Mouse (Mus musculus) neural tube, embryonic 14.5 days (tissue): ENCODE results near the gene Tnrc6a. TPM values are rescaled to one million over a fixed set of nuclear protein-coding genes. Genes with fewer than 3 reads are reported as not detected.

Experiments used
- ATAC-seq: fragments of 200-750 bp; cut with Nextera tagmentation; 2 replicates; pipeline ENCODE4 v1.8.0; 2017; ENCODE audit warnings: low read depth, mild to moderate bottlenecking, moderate TSS enrichment, moderate library complexity
- H3K27ac ChIP-seq: fragments of 300-500 bp; sonication (generic); 2 replicates; pipeline ENCODE4 v1.5.1; 2014; ENCODE audit warnings: low read depth, mild to moderate bottlenecking, control low read depth, low read length, moderate library complexity, mixed read lengths
- H3K27me3 ChIP-seq: fragments of 300-500 bp; sonication (generic); 2 replicates; pipeline ENCODE4 v1.6.1; 2014; ENCODE audit warnings: low read length; ENCODE audit not compliant: control insufficient read depth, insufficient read depth
- H3K36me3 ChIP-seq: fragments of 300-500 bp; sonication (generic); 2 replicates; pipeline ENCODE4 v1.6.1; 2014; ENCODE audit warnings: low read length, mixed read lengths; ENCODE audit not compliant: control insufficient read depth, insufficient read depth
- H3K4me1 ChIP-seq: fragments of 300-500 bp; sonication (generic); 2 replicates; pipeline ENCODE4 v1.6.1; 2014; ENCODE audit warnings: low read length; ENCODE audit not compliant: control insufficient read depth, insufficient read depth
- H3K4me2 ChIP-seq: fragments of 300-500 bp; sonication (generic); 2 replicates; pipeline ENCODE4 v1.6.1; 2014; ENCODE audit warnings: mild to moderate bottlenecking, low read depth, low read length, control low read depth
- H3K4me3 ChIP-seq: fragments of 300-500 bp; sonication (generic); 2 replicates; pipeline ENCODE4 v1.5.1; 2014; ENCODE audit warnings: low read depth, low read length, control low read depth, mixed read lengths
- H3K9ac ChIP-seq: fragments of 300-500 bp; sonication (generic); replicated peaks from 2 replicates; pipeline ENCODE4 v1.6.1; 2014; ENCODE audit warnings: low read depth, mild to moderate bottlenecking, control low read depth, low read length, mixed read lengths
- H3K9me3 ChIP-seq: fragments of 300-500 bp; sonication (generic); 2 replicates; pipeline ENCODE4 v1.6.1; 2016; ENCODE audit warnings: low read length; ENCODE audit not compliant: control insufficient read depth
- WGBS: fragments of 180-500 bp; shearing (Covaris S2); extraction: QIAGEN DNeasy Blood & Tissue Kit; methylation state at CpG from one replicate; pipeline ENCODE4 v1.1.7; 2014; 5-methylcytosine and 5-hydroxymethylcytosine counted together
- polyA plus RNA-seq: library from polyadenylated mRNA; unstranded; fragments of >200 nt; fragmentation: Nextera tagmentation; extraction: Ambion mirVana; gene quantifications from 2 replicates; pipeline ENCODE4 v1.2.1, GENCODE M21; 2014

The Tnrc6a gene
- polyA plus RNA-seq, 1 experiment from 2014 or later: 62.8 TPM

GRCm38 (mm10) chr7:123207561-123207960 lies 83.9 kb downstream of the Tnrc6a start:
- H3K4me1 ChIP-seq: no peaks in the 10 kb centered on the region
- ATAC-seq: no peak
- no peaks in the 10 kb centered on the region for H3K36me3 ChIP-seq

DNA sequence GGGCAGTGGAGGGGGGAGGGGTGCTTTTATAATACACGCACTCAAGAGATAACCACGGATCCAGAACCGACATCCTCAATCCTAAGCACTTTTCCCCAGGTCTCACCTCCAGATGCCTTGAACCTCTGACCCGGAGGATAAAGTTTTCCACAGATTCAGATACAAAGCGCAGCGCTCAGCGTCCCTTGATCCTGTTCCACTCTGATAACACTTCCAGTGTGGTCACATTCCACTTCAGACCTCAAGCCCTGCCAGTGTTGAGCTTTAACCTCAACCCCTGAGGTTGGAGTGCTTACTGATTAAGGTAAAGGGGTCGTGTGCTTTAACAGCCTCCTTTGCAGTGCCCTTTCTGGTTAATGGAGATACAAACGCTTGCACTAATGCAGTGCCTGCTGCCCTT lies 86.2 kb downstream of the Tnrc6a start:
- ATAC-seq: no peak
- Histone ChIP-seq H3K4me1 (no peaks in the 10 kb centered on the region), H3K4me3 (no peak overlapping the region), H3K27ac (no peak overlapping the region), H3K9me3 (no peaks in the 10 kb centered on the region), H3K9ac (no peak overlapping the region), H3K4me2 (no peak overlapping the region), H3K27me3 (no peaks in the 10 kb centered on the region), H3K36me3 (no peaks in the 10 kb centered on the region)
- WGBS: 78% methylated on average over 9 of the region's 9 CpGs

More at GRCm38 (mm10) chr7:123207561-123207960, 83.9 kb downstream of the Tnrc6a start:
- no peak overlapping the region for H3K9ac ChIP-seq
- H3K4me3 ChIP-seq: no peak overlapping the region
- H3K4me2 ChIP-seq: no peak overlapping the region
- H3K9me3 ChIP-seq: no peaks in the 10 kb centered on the region
- no peak overlapping the region for H3K27ac ChIP-seq
- H3K27me3 ChIP-seq: no peaks in the 10 kb centered on the region
- WGBS: 80% methylated on average over 6 of the region's 6 CpGs

DNA sequence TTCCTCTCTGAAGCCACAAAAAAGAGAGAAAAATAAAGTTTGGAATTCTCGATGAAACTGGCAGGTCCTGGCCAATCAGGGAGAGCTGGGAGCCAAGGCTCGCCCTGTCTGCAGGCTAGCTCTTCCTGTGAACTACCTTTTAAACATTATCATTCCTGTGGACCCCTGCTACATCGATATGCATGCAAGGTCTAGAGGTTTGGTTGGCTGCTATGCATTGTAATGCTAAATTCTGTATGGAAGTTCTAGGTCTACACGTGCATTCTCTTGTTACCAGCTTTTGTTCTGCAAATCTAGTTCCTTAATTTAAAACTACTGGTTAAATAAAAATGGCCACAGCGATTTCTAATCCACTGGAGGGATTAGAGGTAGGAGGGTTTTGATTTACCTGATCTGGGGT lies 87.8 kb downstream of the Tnrc6a start:
- Histone ChIP-seq H3K4me1 (no peaks in the 10 kb centered on the region), H3K27ac (no peak overlapping the region), H3K4me3 (no peak overlapping the region), H3K27me3 (no peaks in the 10 kb centered on the region), H3K9ac (no peak overlapping the region), H3K4me2 (no peak overlapping the region), H3K9me3 (no peaks in the 10 kb centered on the region), H3K36me3 (no peaks in the 10 kb centered on the region)
- ATAC-seq: no peak
- 61% methylated on average over 5 of the region's 5 CpGs for WGBS

GRCm38 (mm10) chr7:123212316-123212715 lies 88.6 kb downstream of the Tnrc6a start:
- no peak overlapping the region for H3K4me2 ChIP-seq
- ATAC-seq: no peak
- no peak overlapping the region for H3K9ac ChIP-seq
- no peak overlapping the region for H3K4me3 ChIP-seq
- no peaks in the 10 kb centered on the region for H3K4me1 ChIP-seq
- 82% methylated on average over 5 of the region's 5 CpGs for WGBS
- no peaks in the 10 kb centered on the region for H3K9me3 ChIP-seq
- no peaks in the 10 kb centered on the region for H3K36me3 ChIP-seq
- no peaks in the 10 kb centered on the region for H3K27me3 ChIP-seq
- H3K27ac ChIP-seq: no peak overlapping the region

DNA sequence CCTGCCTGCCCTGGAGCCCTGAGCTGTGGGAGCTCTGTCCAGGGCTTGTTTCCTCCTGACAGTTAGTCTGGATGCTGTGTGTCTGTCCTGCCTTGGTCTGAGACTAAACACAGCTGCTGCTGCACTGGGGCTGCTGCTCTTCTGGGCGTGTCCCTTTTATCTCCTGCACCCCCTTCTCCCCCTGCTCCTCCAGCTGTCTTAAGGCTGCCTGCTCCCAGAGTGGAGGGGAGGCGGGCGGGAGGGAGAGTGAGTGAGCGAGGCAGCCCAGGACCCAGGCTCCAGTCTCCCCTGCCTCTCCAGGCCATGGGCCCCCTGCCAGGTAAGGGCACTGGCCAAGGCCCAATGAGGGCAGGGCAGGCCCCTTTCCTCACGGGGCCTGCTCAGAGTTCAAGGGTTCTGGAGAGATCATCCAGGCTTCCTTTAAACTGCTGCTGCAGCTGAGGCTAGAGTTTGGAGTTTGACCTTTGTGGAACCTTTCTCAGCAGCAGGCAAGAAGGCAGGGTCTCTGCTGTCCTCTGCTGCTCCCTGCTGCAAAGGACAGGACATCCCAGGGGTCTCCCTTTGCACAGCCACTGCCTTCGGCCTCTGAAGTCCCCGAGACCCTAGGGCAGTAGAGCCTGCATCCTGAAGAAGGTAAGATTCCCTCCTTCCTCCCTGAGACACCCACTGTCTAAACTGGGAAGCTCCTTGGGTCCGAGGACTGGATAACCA lies 90.8 kb downstream of the Tnrc6a start, which contains the start of gene Slc5a11:
TSS of gene Slc5a11 (plus strand) at position 416 of the 711 bp plus-strand sequence.
- ATAC-seq: no peak
- H3K36me3 ChIP-seq: no peaks in the 10 kb centered on the region
- H3K9ac ChIP-seq: no peak within 1 kb of the TSS
- no peak within 1 kb of the TSS for H3K4me3 ChIP-seq
- 39% methylated on average over 8 of the region's 8 CpGs for WGBS
- no peaks in the 10 kb centered on the region for H3K4me1 ChIP-seq
- H3K27me3 ChIP-seq: no peaks in the 10 kb centered on the region
- no peak within 1 kb of the TSS for H3K27ac ChIP-seq
- no peaks in the 10 kb centered on the region for H3K9me3 ChIP-seq
- H3K4me2 ChIP-seq: no peak within 1 kb of the TSS

DNA sequence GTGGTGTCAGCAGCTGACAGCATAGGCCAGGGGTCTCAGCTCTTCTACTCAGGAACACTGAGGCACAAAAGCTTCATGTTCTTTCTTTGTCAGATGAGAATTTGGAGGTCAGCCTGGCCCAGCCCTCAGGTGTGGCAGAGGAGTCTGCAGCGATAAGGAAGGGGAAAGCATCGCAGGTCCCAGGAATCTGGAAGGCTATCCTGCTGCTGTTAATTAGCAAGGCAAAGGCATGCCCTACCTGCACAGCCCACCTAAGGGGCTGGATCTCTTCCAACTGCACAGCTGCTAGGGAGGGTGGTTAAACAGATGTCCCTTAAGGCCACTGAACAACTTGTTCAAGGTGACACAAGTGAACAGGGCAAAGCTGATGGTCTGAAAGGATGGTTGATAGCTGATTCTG lies 91.5 kb downstream of the Tnrc6a start:
- no peak overlapping the region for H3K4me2 ChIP-seq
- H3K36me3 ChIP-seq: no peaks in the 10 kb centered on the region
- no peak overlapping the region for H3K9ac ChIP-seq
- H3K27me3 ChIP-seq: no peaks in the 10 kb centered on the region
- no peak overlapping the region for H3K4me3 ChIP-seq
- no peaks in the 10 kb centered on the region for H3K4me1 ChIP-seq
- no peak overlapping the region for H3K27ac ChIP-seq
- no peak for ATAC-seq
- no peaks in the 10 kb centered on the region for H3K9me3 ChIP-seq
- WGBS: 87% methylated on average over 2 of the region's 2 CpGs

GRCm38 (mm10) chr7:123217448-123218354 lies 94.0 kb downstream of the Tnrc6a start:
- Histone ChIP-seq H3K27ac (no peak overlapping the region), H3K36me3 (no peaks in the 10 kb centered on the region), H3K9me3 (no peaks in the 10 kb centered on the region), H3K4me2 (no peak overlapping the region), H3K27me3 (no peaks in the 10 kb centered on the region), H3K9ac (no peak overlapping the region), H3K4me3 (no peak overlapping the region), H3K4me1 (no peaks in the 10 kb centered on the region)
- WGBS: 77% methylated on average over 7 of the region's 7 CpGs
- ATAC-seq: no peak

- no peak for ATAC-seq
- no peak overlapping the region for H3K4me3 ChIP-seq
- no peak overlapping the region for H3K27ac ChIP-seq
- no peaks in the 10 kb centered on the region for H3K9me3 ChIP-seq
- 31% methylated on average over 6 of the region's 6 CpGs for WGBS
- H3K9ac ChIP-seq: no peak overlapping the region
- no peak overlapping the region for H3K4me2 ChIP-seq
- no peaks in the 10 kb centered on the region for H3K36me3 ChIP-seq
- H3K27me3 ChIP-seq: no peaks in the 10 kb centered on the region
- H3K4me1 ChIP-seq: no peaks in the 10 kb centered on the region
Measured at GRCm38 (mm10) chr7:123218620-123219019, 94.9 kb downstream of the Tnrc6a start.
